Mouse (Mus musculus) left cerebral cortex, adult 2 months (tissue): Measurements from ENCODE around the gene Ptprd. TPM values are rescaled to one million over a fixed set of nuclear protein-coding genes. Genes with fewer than 3 reads are reported as not detected.

Experiments used
- DNase-seq, 2 experiments: peaks; one replicate each; pipeline ENCODE4 v3.0.0; 2021 to 2022; ENCODE audit warnings: low spot score in 2 of 2, mixed read lengths in 1 of 2; ENCODE audit errors: extremely low spot score in 1 of 2
- H3K27ac ChIP-seq: fragments of 200-600 bp; 2 replicates; pipeline ENCODE4 v1.8.1; 2022
- H3K4me3 ChIP-seq: fragments of 200-600 bp; 2 replicates; pipeline ENCODE4 v1.8.1; 2022
- CTCF ChIP-seq: fragments of 200-600 bp; IDR thresholded peaks from 2 replicates; pipeline ENCODE4 v1.8.1; 2022; ENCODE audit warnings: antibody characterized with exemption, mild to moderate bottlenecking, moderate library complexity
- intact Hi-C: fragments of 180-260 bp; cut with DNase I; formaldehyde crosslinking; loops from one replicate; pipeline ENCODE4 v1.15.1; 2025
- total RNA-seq, 2 experiments: library from RNA; stranded (reverse); gene quantifications; 2 replicates each; pipeline ENCODE4 v1.2.3; 2021

Gene Ptprd
- total RNA-seq, 2 experiments from 2014 or later = 307 to 330 TPM

GRCm38 (mm10) chr4:76485848-76486247 is 1725.9 kb downstream of the Ptprd start:
- Histone ChIP-seq H3K27ac (no peak overlapping the region), H3K4me3 (no peak overlapping the region)
- peak; percentile 39 for TF ChIP-seq CTCF
- intact Hi-C loops = no loop called here
- DNase-seq = no peak

GRCm38 (mm10) chr4:76468366-76469100 is 1743.2 kb downstream of the Ptprd start:
- intact Hi-C loops = loop anchor here (10.0 kb wide), 1 partner anchor 476 kb away; no protein-coding TSS in a partner anchor
- Histone ChIP-seq H3K27ac (no peak overlapping the region), H3K4me3 (no peak overlapping the region)
- DNase-seq = no peak
- no peak for TF ChIP-seq CTCF

GRCm38 (mm10) chr4:76464682-76465081 is 1747.1 kb downstream of the Ptprd start:
- TF ChIP-seq CTCF = no peak
- no peak for DNase-seq
- intact Hi-C loops = loop anchor here (10.0 kb wide), 1 partner anchor 480 kb away; no protein-coding TSS in a partner anchor
- no peak overlapping the region for H3K4me3 ChIP-seq
- no peak overlapping the region for H3K27ac ChIP-seq

- TF ChIP-seq CTCF = no peak
- Histone ChIP-seq H3K27ac (no peak overlapping the region), H3K4me3 (no peak overlapping the region)
- DNase-seq = no peak
- intact Hi-C loops = loop anchor here (10.0 kb wide), 1 partner anchor 483 kb away; no protein-coding TSS in a partner anchor
Measured at GRCm38 (mm10) chr4:76461336-76461735, 1750.4 kb downstream of the Ptprd start.

- no peak for DNase-seq
- intact Hi-C loops = loop anchor here (10.0 kb wide), 1 partner anchor 484 kb away; no protein-coding TSS in a partner anchor
- no peak overlapping the region for H3K27ac ChIP-seq
- no peak overlapping the region for H3K4me3 ChIP-seq
- no peak for TF ChIP-seq CTCF
Measured at GRCm38 (mm10) chr4:76460556-76460955, 1751.2 kb downstream of the Ptprd start.

- no peak for DNase-seq
- TF ChIP-seq CTCF = no peak
- no peak overlapping the region for H3K4me3 ChIP-seq
- no peak overlapping the region for H3K27ac ChIP-seq
- intact Hi-C loops = loop anchor here (10.0 kb wide), 1 partner anchor 485 kb away; no protein-coding TSS in a partner anchor
Measured at GRCm38 (mm10) chr4:76459621-76460020, 1752.1 kb downstream of the Ptprd start.

GRCm38 (mm10) chr4:76452286-76452685 is 1759.5 kb downstream of the Ptprd start:
- no peak overlapping the region for H3K4me3 ChIP-seq
- DNase-seq = no peak

GRCm38 (mm10) chr4:76451019-76451552 is 1760.7 kb downstream of the Ptprd start:
- intact Hi-C loops = no loop called here
- Histone ChIP-seq H3K27ac (peak overlapping the region; percentile 59; the same call in 1 of the 2 replicates), H3K4me3 (peak overlapping the region; percentile 35; the same call in 1 of the 2 replicates)
- DNase-seq = peak in 1 of 2 experiments; percentile 28
- TF ChIP-seq CTCF = no peak

More at GRCm38 (mm10) chr4:76452286-76452685, 1759.5 kb downstream of the Ptprd start:
- no peak for TF ChIP-seq CTCF
- intact Hi-C loops = no loop called here
- peak overlapping the region; percentile 40; the same call in 1 of the 2 replicates for H3K27ac ChIP-seq

- intact Hi-C loops = no loop called here
- TF ChIP-seq CTCF = no peak
- peak; percentile 41 to 51 for DNase-seq
- peak overlapping the region; percentile 91 for H3K27ac ChIP-seq
- H3K4me3 ChIP-seq = peak overlapping the region; percentile 70
Measured at GRCm38 (mm10) chr4:76450351-76451018, 1761.3 kb downstream of the Ptprd start.

GRCm38 (mm10) chr4:76449466-76450350 is 1762.1 kb downstream of the Ptprd start:
- peak overlapping the region; percentile 70 for H3K4me3 ChIP-seq

More at GRCm38 (mm10) chr4:76449466-76450350, 1762.1 kb downstream of the Ptprd start:
- peak overlapping the region; percentile 91 for H3K27ac ChIP-seq
- DNase-seq = peak; percentile 76 to 79
- intact Hi-C loops = loop anchor here (5.0 to 10.0 kb wide), 3 partner anchors 122 to 485 kb away; no protein-coding TSS in a partner anchor
- TF ChIP-seq CTCF = no peak
